Mouse (Mus musculus) adrenal gland, postnatal 25 days (tissue): ENCODE measurements around the gene Ckap4. TPM values are rescaled to one million over a fixed set of nuclear protein-coding genes. Genes with fewer than 3 reads are reported as not detected.
A peak's percentile ranks its signal among the peaks of the same experiment; 100 is the strongest.
"Not testable (repeated sequence)": the region's sequence is repeated elsewhere in the genome, so short reads cannot be mapped to it uniquely, and the experiment has no call there.

Experiments used
- DNase-seq: peaks from one replicate; pipeline ENCODE4 v3.0.0; 2021; ENCODE audit warnings: mixed read lengths
- total RNA-seq: library from RNA; stranded (reverse); gene quantifications from 2 replicates; pipeline ENCODE4 v1.2.3, GENCODE M21; 2021

Ckap4 gene
- total RNA-seq, 1 experiment from 2014 or later, result 47.2 TPM

DNA sequence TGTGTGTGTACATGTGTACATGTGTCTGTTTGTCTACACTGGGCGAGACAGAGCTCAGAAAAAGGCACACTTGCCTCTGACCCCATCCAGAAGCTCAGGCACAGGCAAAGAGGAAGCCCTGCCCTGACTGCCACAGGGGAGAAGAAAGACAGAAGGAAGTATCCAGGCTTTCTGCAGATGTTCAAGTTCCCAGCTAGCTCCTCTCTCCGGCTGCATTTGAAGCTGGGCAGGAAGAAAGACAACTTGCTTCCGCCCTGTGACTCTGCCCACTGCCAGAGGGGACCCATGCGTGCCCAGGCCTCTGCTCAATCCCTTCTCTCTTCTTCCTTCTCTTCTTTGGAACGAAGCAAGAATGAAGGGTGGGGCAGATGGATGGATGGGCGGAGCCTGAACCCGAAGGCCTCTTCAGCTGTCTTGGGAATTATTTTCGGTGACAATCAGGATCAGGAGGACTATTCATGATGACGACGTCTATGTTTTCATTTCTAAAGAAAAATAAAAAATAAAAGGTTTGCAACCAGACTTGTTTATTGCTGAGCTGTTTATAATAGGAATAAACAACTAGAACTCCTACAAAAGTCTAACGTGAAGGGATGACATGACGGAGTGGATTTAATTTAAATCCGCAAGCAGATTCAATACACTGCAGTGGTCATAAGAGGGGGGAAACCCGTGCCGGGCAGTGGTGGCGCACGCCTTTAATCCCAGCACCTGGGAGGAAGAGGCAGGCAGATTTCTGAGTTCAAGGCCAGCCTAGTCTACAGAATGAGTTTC lies 15.5 kb upstream of the Ckap4 start:
- no peak for DNase-seq

- peak; percentile 51 for DNase-seq
Measured at GRCm38 (mm10) chr10:84544841-84545610, 11.2 kb upstream of the Ckap4 start.

- no peak for DNase-seq
Measured at GRCm38 (mm10) chr10:84542802-84543658, 9.2 kb upstream of the Ckap4 start.

DNA sequence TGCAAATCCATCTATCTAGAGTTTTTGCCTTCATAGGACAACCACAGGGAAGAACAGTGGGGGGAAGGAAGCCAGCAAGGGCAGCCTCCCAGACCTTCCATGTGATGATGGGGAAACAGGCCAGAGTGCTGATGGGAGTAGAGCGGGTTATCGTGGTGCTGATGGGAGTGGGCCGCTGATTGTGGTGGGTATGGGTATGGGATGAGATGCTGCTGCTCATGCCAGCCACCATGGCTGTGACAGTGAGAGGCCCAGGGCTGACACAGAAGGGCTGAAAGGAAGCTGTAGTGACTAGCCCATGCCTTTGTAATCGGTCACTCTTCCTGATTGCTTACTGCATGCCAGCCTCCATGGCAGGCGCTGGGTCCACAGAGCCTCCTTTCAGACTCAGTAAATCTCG lies 5.8 kb upstream of the Ckap4 start:
- DNase-seq, result no peak

DNA sequence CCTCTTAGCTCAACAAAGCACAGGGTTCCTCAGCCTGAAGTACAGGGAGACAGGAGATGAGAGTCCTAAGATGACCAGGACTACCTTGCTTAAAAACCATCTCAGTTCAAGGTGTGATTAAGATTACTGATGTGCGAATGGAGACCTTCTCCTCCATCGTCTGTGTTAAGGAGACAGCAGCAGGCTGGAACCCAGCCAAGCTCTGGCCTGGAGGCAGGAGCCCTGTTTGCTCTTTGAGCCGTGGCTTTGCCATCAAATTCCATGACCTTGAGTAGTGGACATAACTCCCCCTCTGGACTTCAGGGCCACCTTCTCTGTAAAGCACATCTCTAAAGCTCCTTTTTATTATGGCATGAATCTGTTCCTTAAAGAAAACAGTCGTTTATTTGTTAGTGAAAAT lies 2.0 kb upstream of the Ckap4 start:
- DNase-seq, result peak; percentile 59

GRCm38 (mm10) chr10:84535458-84535857 lies 1.6 kb upstream of the Ckap4 start:
- no peak for DNase-seq

- peak; percentile 68 for DNase-seq
Measured at GRCm38 (mm10) chr10:84532911-84533882, 665 bp downstream of the Ckap4 start.

- peak; percentile 38 for DNase-seq
Measured at GRCm38 (mm10) chr10:84532191-84532889, 1.5 kb downstream of the Ckap4 start.

GRCm38 (mm10) chr10:84531576-84531975 lies 2.3 kb downstream of the Ckap4 start:
- no peak for DNase-seq

GRCm38 (mm10) chr10:84530388-84530787 lies 3.5 kb downstream of the Ckap4 start:
- no peak for DNase-seq

DNA sequence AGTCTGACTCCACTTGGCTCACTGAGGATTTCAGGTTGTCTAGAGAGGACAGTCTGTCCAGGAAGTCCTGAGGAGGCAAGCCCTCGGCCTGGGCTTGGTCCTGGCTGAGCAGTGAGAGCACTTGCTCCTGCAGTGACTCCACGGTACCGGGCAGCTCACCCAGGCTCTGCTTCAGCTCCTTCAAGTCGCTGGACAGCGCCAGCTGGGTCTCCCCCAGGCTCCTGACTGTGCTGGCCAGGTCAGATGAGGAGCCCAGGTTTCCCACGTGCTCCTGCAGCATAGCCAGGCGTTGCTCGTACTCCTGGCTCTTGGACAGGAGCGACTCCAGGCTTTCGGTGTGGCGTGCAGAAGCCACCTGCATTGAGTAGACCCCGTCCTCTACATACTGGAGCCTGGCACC lies 6.2 kb downstream of the Ckap4 start:
- no peak for DNase-seq

DNA sequence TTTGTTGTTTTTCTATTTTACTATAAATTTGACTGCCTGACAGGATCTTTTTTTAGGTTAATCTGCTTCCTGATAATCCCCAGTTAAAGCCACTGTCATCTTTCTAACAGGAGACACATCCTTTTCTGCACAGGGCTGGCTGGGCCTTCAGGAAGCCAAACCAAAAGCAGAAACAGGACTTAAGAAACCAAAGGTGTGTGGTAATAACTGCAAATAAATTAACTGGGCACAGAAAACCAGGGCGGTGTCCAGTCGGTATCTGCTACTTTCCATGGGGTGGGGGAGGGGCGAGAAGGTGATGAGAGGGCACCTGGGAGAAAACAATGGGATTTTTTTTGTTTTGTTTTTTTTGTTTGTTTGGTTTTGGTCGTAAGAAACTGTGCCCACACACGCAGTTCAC lies 6.8 kb downstream of the Ckap4 start:
- no peak for DNase-seq

GRCm38 (mm10) chr10:84526488-84526887 lies 7.4 kb downstream of the Ckap4 start:
- DNase-seq, result no peak

- no peak for DNase-seq
Measured at GRCm38 (mm10) chr10:84523682-84524081, 10.2 kb downstream of the Ckap4 start.

GRCm38 (mm10) chr10:84516414-84516927 lies 17.4 kb downstream of the Ckap4 start:
- DNase-seq, result peak; percentile 42

GRCm38 (mm10) chr10:84515980-84516379 lies 17.9 kb downstream of the Ckap4 start:
- DNase-seq, result not testable (repeated sequence)

- DNase-seq, result peak; percentile 52
Measured at GRCm38 (mm10) chr10:84515512-84515950, 18.3 kb downstream of the Ckap4 start.

- DNase-seq, result peak; percentile 75
Measured at GRCm38 (mm10) chr10:84514038-84514578, 19.8 kb downstream of the Ckap4 start.

GRCm38 (mm10) chr10:84512766-84513165 lies 21.1 kb downstream of the Ckap4 start:
- no peak for DNase-seq

GRCm38 (mm10) chr10:84508603-84509002 lies 25.3 kb downstream of the Ckap4 start:
- DNase-seq, result no peak
